Mouse (Mus musculus) olfactory bulb, adult 2 months (tissue): ENCODE measurements around the gene Fam71e1. TPM values are rescaled to one million over a fixed set of nuclear protein-coding genes. Genes with fewer than 3 reads are reported as not detected.
A peak's percentile ranks its signal among the peaks of the same experiment; 100 is the strongest.

Source experiments
- H3K27ac ChIP-seq: fragments of 200-500 bp; 2 replicates; pipeline ENCODE4 v1.5.1; 2012; ENCODE audit warnings: low read depth, low read length; ENCODE audit not compliant: insufficient read depth
- H3K4me1 ChIP-seq: fragments of 200-500 bp; 2 replicates; pipeline ENCODE4 v1.6.1; 2012; ENCODE audit warnings: low read length; ENCODE audit not compliant: control insufficient read depth, insufficient read depth
- H3K4me3 ChIP-seq: fragments of 200-500 bp; 2 replicates; pipeline ENCODE4 v1.5.1; 2012; ENCODE audit warnings: mild to moderate bottlenecking, low read depth, low read length, moderate library complexity; ENCODE audit not compliant: insufficient read depth
- CTCF ChIP-seq: fragments of 200-500 bp; IDR thresholded peaks from 2 replicates; pipeline ENCODE4 v1.5.1; 2012; ENCODE audit warnings: low read depth, mild to moderate bottlenecking, low read length, moderate library complexity; ENCODE audit not compliant: insufficient read depth
- POLR2A ChIP-seq: fragments of 200-500 bp; IDR thresholded peaks from 2 replicates; pipeline ENCODE4 v1.6.1; 2012; ENCODE audit warnings: mild to moderate bottlenecking, low read depth, low read length, moderate library complexity; ENCODE audit not compliant: insufficient read depth
- WGBS: fragments of 180-500 bp; shearing (Covaris S2); methylation state at CpG from one replicate; pipeline ENCODE4 v1.1.7; 2018; 5-methylcytosine and 5-hydroxymethylcytosine counted together
- polyA plus RNA-seq: library from polyadenylated mRNA; stranded (reverse); fragments of >200 nt; gene quantifications from 2 replicates; pipeline ENCODE4 v1.2.4, GENCODE M21; 2012; ENCODE audit warnings: low replicate concordance; ENCODE audit not compliant: missing spikeins, insufficient read depth, insufficient read length

Fam71e1 gene
- polyA plus RNA-seq, 1 experiment, result not detected

DNA sequence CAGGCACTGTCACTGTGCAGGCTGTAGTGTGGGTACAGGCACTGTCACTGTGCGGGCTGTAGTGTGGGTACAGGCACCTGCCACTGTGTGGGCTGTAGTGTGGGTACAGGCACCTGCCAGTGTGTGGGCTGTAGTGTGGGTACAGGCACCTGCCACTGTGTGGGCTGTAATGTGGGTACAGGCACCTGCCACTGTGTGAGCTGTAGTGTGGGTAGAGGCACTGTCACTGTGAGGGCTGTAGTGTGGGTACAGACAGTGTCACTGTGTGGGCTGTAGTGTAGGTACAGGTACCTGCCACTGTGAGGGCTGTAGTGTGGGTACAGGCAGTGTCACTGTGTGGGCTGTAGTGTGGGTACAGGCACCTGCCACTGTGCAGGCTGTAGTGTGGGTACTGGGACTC lies 12.3 kb upstream of the Fam71e1 start:
- Histone ChIP-seq H3K27ac (no peak overlapping the region), H3K4me1 (peaks cover 10% of the 10 kb centered on the region; the same call in 1 of the 2 replicates), H3K4me3 (no peak overlapping the region)
- 78% methylated on average over 1 of the region's 1 CpGs for WGBS
- TF ChIP-seq POLR2A (no peak), CTCF (no peak)

GRCm38 (mm10) chr7:44484841-44485571 lies 11.4 kb upstream of the Fam71e1 start:
- TF ChIP-seq POLR2A, result no peak
- TF ChIP-seq CTCF, result peak; percentile 37; the same call in 1 of the 2 replicates
- H3K4me1 ChIP-seq, result peaks cover 13% of the 10 kb centered on the region; the same call in 1 of the 2 replicates
- H3K27ac ChIP-seq, result no peak overlapping the region
- WGBS, result 37% methylated on average over 5 of the region's 5 CpGs
- no peak overlapping the region for H3K4me3 ChIP-seq

GRCm38 (mm10) chr7:44485572-44486195 lies 10.7 kb upstream of the Fam71e1 start:
- no peak for TF ChIP-seq POLR2A
- no peak for TF ChIP-seq CTCF
- WGBS, result 76% methylated on average over 7 of the region's 7 CpGs

DNA sequence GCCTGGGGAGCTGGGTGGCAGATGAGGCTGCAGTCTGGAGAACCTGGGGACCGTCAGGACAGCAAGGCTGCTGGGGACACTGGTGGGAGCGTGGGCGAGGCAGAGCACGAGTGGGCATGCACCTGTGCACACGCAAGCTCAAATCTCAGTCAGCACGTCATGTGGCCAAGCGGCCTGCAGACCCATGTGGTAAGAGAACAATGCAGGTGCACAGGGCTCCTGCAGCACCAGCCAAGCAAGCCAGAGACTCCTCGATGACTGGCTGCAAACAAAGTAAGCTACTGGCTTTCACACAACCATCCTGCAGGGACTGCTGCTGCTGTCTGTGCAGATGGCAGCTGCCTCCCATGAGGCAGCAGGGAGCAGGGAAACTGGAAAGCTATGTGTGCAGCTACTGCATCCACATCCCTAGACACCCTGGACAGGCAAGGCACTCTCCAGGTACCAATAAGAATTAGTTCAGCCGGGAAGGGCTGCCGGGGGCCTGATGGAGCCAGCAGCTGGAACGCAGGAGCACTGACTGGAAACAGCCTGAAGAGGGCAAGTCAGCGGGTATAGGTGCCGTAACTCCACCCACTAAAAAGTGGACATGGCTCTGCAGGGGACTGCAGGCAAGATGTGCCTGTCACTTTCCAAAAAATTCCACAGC lies 9.3 kb upstream of the Fam71e1 start:
- H3K27ac ChIP-seq, result no peak overlapping the region
- no peak for TF ChIP-seq CTCF
- TF ChIP-seq POLR2A, result no peak
- 61% methylated on average over 13 of the region's 13 CpGs for WGBS

More at GRCm38 (mm10) chr7:44485572-44486195, 10.7 kb upstream of the Fam71e1 start:
- Histone ChIP-seq H3K4me3 (no peak overlapping the region), H3K4me1 (peaks cover 18% of the 10 kb centered on the region), H3K27ac (no peak overlapping the region)

GRCm38 (mm10) chr7:44487936-44488335 lies 8.4 kb upstream of the Fam71e1 start:
- H3K27ac ChIP-seq, result no peak overlapping the region
- peaks cover 36% of the 10 kb centered on the region for H3K4me1 ChIP-seq
- WGBS, result 88% methylated on average over 7 of the region's 7 CpGs
- no peak overlapping the region for H3K4me3 ChIP-seq
- TF ChIP-seq CTCF (no peak), POLR2A (no peak)

More for the DNA sequence above, 9.3 kb upstream of the Fam71e1 start:
- H3K4me1 ChIP-seq, result peaks cover 29% of the 10 kb centered on the region
- no peak overlapping the region for H3K4me3 ChIP-seq

GRCm38 (mm10) chr7:44488545-44488944 lies 7.8 kb upstream of the Fam71e1 start:
- WGBS, result 87% methylated on average over 8 of the region's 8 CpGs
- no peak overlapping the region for H3K4me3 ChIP-seq
- H3K4me1 ChIP-seq, result peaks cover 39% of the 10 kb centered on the region
- H3K27ac ChIP-seq, result no peak overlapping the region
- TF ChIP-seq POLR2A (no peak), CTCF (no peak)

DNA sequence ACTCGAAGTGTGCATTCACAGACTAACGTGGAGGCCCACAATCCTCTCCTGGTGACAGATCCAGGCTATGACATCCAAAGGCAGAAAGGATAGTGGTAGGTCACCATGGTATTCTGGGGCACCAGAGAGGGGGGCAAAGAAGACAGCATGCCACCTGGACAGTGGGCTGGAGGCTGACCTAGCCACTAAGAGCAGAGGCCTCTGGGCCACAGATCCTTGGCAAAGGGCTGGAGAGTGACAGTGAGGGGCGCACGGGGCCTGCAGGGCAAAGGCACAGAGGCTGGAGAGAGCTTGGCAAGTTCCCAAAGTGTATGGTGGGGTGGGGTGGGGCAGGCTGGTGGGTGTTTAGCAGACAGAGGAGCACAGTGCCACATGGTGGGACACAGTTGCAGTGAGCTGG lies 6.1 kb upstream of the Fam71e1 start:
- H3K4me3 ChIP-seq, result no peak overlapping the region
- H3K4me1 ChIP-seq, result peaks cover 42% of the 10 kb centered on the region
- no peak overlapping the region for H3K27ac ChIP-seq
- TF ChIP-seq POLR2A, result no peak
- no peak for TF ChIP-seq CTCF
- WGBS, result 61% methylated on average over 4 of the region's 4 CpGs

DNA sequence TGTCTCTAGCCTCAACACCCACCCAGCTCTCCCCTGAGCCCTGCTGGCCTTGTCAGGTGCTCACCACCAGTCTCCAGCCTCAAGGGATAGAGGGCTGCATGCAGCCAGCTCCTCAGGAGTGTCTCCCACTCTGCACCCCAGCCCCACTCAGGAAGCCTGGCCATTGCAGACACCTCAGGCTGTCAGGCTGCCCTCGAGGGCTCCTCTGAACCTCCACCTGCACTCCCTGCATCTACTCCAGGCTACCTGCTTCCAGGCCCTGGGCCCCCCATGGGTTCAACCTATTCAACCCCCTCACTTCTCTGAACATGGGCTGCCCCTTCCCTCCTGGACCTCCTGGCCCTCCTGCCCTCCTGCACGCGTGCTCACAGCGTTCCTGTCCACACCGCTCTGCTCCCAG lies 5.0 kb upstream of the Fam71e1 start:
- H3K4me3 ChIP-seq, result no peak overlapping the region
- no peak overlapping the region for H3K27ac ChIP-seq
- TF ChIP-seq CTCF, result no peak
- no peak for TF ChIP-seq POLR2A
- H3K4me1 ChIP-seq, result peaks cover 42% of the 10 kb centered on the region
- 95% methylated on average over 5 of the region's 5 CpGs for WGBS
